Mouse (Mus musculus) limb, embryonic 14.5 days (tissue): ENCODE data around the gene Calr. TPM values are rescaled to one million over a fixed set of nuclear protein-coding genes. Genes with fewer than 3 reads are reported as not detected.
A peak's percentile ranks its signal among the peaks of the same experiment; 100 is the strongest.
"Not testable (repeated sequence)": the region's sequence is repeated elsewhere in the genome, so short reads cannot be mapped to it uniquely, and the experiment has no call there.

Experiments
- ATAC-seq: fragments of 200-750 bp; cut with Nextera tagmentation; 2 replicates; pipeline ENCODE4 v1.8.0; 2017; ENCODE audit warnings: low read depth, moderate number of reproducible peaks, moderate TSS enrichment; ENCODE audit not compliant: low FRiP score
- DNase-seq: peaks from one replicate; pipeline ENCODE4 v3.0.0-alpha.2; 2015; ENCODE audit warnings: low spot score
- H3K27ac ChIP-seq: fragments of 300-500 bp; sonication (generic); replicated peaks from 2 replicates; pipeline ENCODE4 v1.5.1; 2014; ENCODE audit warnings: low read depth, mild to moderate bottlenecking, low read length, moderate library complexity, mixed read lengths
- H3K27me3 ChIP-seq: fragments of 300-500 bp; sonication (generic); 2 replicates; pipeline ENCODE4 v1.6.1; 2014; ENCODE audit warnings: low read length, mixed read lengths; ENCODE audit not compliant: control insufficient read depth, insufficient read depth
- H3K36me3 ChIP-seq: fragments of 300-500 bp; sonication (generic); 2 replicates; pipeline ENCODE4 v1.6.1; 2014; ENCODE audit warnings: mild to moderate bottlenecking, low read length, moderate library complexity, mixed read lengths; ENCODE audit not compliant: control insufficient read depth, insufficient read depth
- H3K4me1 ChIP-seq: fragments of 300-500 bp; sonication (generic); 2 replicates; pipeline ENCODE4 v1.6.1; 2014; ENCODE audit warnings: antibody characterized with exemption, low read length, mixed read lengths; ENCODE audit not compliant: control insufficient read depth, insufficient read depth
- H3K4me2 ChIP-seq: fragments of 300-500 bp; sonication (generic); replicated peaks from 2 replicates; pipeline ENCODE4 v1.6.1; 2014; ENCODE audit warnings: low read depth, mild to moderate bottlenecking, low read length, moderate library complexity; ENCODE audit not compliant: severe bottlenecking
- H3K4me3 ChIP-seq: fragments of 300-500 bp; sonication (generic); replicated peaks from 2 replicates; pipeline ENCODE4 v1.5.1; 2014; ENCODE audit warnings: low read length
- H3K9ac ChIP-seq: fragments of 300-500 bp; sonication (generic); 2 replicates; pipeline ENCODE4 v1.6.1; 2014; ENCODE audit warnings: mild to moderate bottlenecking, low read depth, low read length, moderate library complexity; ENCODE audit not compliant: severe bottlenecking
- H3K9me3 ChIP-seq: fragments of 300-500 bp; sonication (generic); 2 replicates; pipeline ENCODE4 v1.6.1; 2016; ENCODE audit warnings: low read length; ENCODE audit not compliant: control insufficient read depth
- POLR2A ChIP-seq: fragments of 200-500 bp; IDR thresholded peaks from 2 replicates; pipeline ENCODE4 v1.8.0; 2012; ENCODE audit warnings: inconsistent platforms, mild to moderate bottlenecking, moderate library complexity, borderline replicate concordance; ENCODE audit not compliant: insufficient read depth, insufficient read length; ENCODE audit errors: extremely low read depth
- WGBS: fragments of 180-500 bp; shearing (Covaris S2); extraction: QIAGEN DNeasy Blood & Tissue Kit; methylation state at CpG from one replicate; pipeline ENCODE4 v1.1.7; 2014; 5-methylcytosine and 5-hydroxymethylcytosine counted together
- polyA plus RNA-seq, 2 experiments: library from polyadenylated mRNA; depleted of rRNA in 1 of 2; stranded (reverse) in 1 of 2; unstranded in 1 of 2; fragments of >200 nt; fragmentation: Nextera tagmentation in 1 of 2; extraction: Ambion mirVana in 1 of 2; gene quantifications; 2 replicates each; pipeline versions ENCODE4 v1.2.1 to v1.2.3; 2012 to 2014

Gene Calr
- polyA plus RNA-seq, 2 experiments: 827 to 831 TPM

GRCm38 (mm10) chr8:84832034-84832717 lies 14.6 kb downstream of the Calr start:
- H3K4me1 ChIP-seq: peaks cover 8% of the 10 kb centered on the region; the same call in 1 of the 2 replicates
- H3K4me3 ChIP-seq: peak overlapping the region; percentile 96
- 2% methylated on average over 53 of the region's 59 CpGs for WGBS
- DNase-seq: peak; percentile 64
- H3K9ac ChIP-seq: peak overlapping the region; percentile 96
- H3K27ac ChIP-seq: peak overlapping the region; percentile 94
- no peaks in the 10 kb centered on the region for H3K9me3 ChIP-seq
- ATAC-seq: peak; percentile 77
- no peaks in the 10 kb centered on the region for H3K27me3 ChIP-seq
- H3K4me2 ChIP-seq: peak overlapping the region; percentile 53
- H3K36me3 ChIP-seq: peaks cover 37% of the 10 kb centered on the region
- TF ChIP-seq POLR2A: peak; percentile 86; the same call in 1 of the 2 replicates

DNA sequence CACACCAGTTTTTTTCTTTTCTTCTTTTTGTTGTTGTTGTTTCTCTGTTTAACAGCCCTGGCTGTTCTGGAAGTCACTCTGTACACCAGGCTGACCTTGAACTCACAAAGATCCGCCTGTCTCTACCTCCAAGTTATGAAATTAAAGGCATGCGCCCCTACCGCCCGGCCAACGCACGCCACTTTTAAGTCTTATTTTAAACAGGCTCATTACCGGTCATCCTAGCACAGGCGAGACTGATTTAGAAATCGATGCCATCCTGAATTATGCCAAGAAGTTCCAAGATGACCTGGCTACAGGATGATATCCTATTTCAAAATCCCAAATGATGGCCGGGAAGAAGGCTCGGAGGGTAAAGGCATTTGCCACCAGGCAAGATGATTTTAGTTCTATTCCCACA lies 15.2 kb downstream of the Calr start, which contains the start of gene Gadd45gip1:
TSS of gene Gadd45gip1 (plus strand) at position 33 of the 400 bp plus-strand sequence.
- TF ChIP-seq POLR2A: no peak
- peak within 1 kb of the TSS; percentile 53 for H3K4me2 ChIP-seq
- no peak for DNase-seq
- H3K4me3 ChIP-seq: peak within 1 kb of the TSS; percentile 96
- WGBS: 76% methylated on average over 11 of the region's 11 CpGs
- H3K9me3 ChIP-seq: no peaks in the 10 kb centered on the region
- no peaks in the 10 kb centered on the region for H3K27me3 ChIP-seq
- H3K9ac ChIP-seq: peak within 1 kb of the TSS; percentile 96
- ATAC-seq: no peak
- peaks cover 30% of the 10 kb centered on the region for H3K36me3 ChIP-seq
- H3K4me1 ChIP-seq: peaks cover 4% of the 10 kb centered on the region; the same call in 1 of the 2 replicates
- H3K27ac ChIP-seq: peak within 1 kb of the TSS; percentile 94

GRCm38 (mm10) chr8:84826518-84826917 lies 20.2 kb downstream of the Calr start:
- H3K27me3 ChIP-seq, ATAC-seq, H3K36me3 ChIP-seq, H3K4me3 ChIP-seq, H3K4me1 ChIP-seq, H3K4me2 ChIP-seq, H3K9me3 ChIP-seq, H3K9ac ChIP-seq, DNase-seq, H3K27ac ChIP-seq: not testable (repeated sequence)
- 81% methylated on average over 2 of the region's 2 CpGs for WGBS

GRCm38 (mm10) chr8:84825636-84826035 lies 21.1 kb downstream of the Calr start:
- Histone ChIP-seq H3K4me2 (no peak overlapping the region), H3K4me3 (no peak overlapping the region), H3K9me3 (no peaks in the 10 kb centered on the region), H3K36me3 (no peaks in the 10 kb centered on the region), H3K27ac (no peak overlapping the region), H3K27me3 (no peaks in the 10 kb centered on the region), H3K4me1 (0 out of 2 replicates have a peak, but pooled peaks cover 4% of the 10 kb centered on the region), H3K9ac (no peak overlapping the region)
- no peak for DNase-seq
- WGBS: 60% methylated on average over 4 of the region's 4 CpGs
- no peak for ATAC-seq
- TF ChIP-seq POLR2A: no peak

DNA sequence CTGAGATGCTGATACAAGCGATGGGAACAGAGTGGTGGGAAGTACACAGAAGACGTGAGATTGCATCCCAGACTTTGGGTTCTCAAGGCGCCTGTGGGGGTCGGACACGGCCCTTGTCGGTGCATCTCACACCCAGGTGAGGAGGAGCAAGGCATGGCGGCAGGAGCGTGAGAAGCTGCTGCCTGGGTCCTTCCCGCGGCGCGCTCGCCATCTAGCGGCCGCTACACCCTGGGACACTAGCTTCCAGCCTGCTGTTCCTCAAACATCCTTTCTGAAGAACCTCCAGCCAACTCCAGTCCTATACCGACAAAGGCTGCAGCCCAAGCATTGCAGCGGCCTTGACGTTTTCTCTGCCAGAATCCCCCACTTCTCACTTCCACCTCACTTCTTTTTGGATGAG lies 23.1 kb downstream of the Calr start:
- H3K36me3 ChIP-seq: no peaks in the 10 kb centered on the region
- ATAC-seq (peak; percentile 78), DNase-seq (peak; percentile 82)
- 2% methylated on average over 18 of the region's 18 CpGs for WGBS
- no peaks in the 10 kb centered on the region for H3K27me3 ChIP-seq
- H3K4me1 ChIP-seq: 0 out of 2 replicates have a peak, but pooled peaks cover 4% of the 10 kb centered on the region
- H3K9me3 ChIP-seq: no peaks in the 10 kb centered on the region
- H3K4me3 ChIP-seq: peak overlapping the region; percentile 17; the same call in 1 of the 2 replicates
- H3K4me2 ChIP-seq: peak overlapping the region; percentile 51
- no peak overlapping the region for H3K27ac ChIP-seq
- no peak for TF ChIP-seq POLR2A
- no peak overlapping the region for H3K9ac ChIP-seq
